Mouse (Mus musculus) heart, embryonic 16.5 days (tissue): ENCODE results near the gene Syt14. TPM values are rescaled to one million over a fixed set of nuclear protein-coding genes. Genes with fewer than 3 reads are reported as not detected.

Experiments
- ATAC-seq: fragments of 200-750 bp; cut with Nextera tagmentation; replicated peaks from 2 replicates; pipeline ENCODE4 v1.8.0; 2017; ENCODE audit warnings: moderate number of reproducible peaks; ENCODE audit not compliant: insufficient read depth, low FRiP score; ENCODE audit errors: extremely low read depth
- H3K27ac ChIP-seq: fragments of 300-500 bp; sonication (generic); 2 replicates; pipeline ENCODE4 v1.5.1; 2014; ENCODE audit warnings: mild to moderate bottlenecking, low read length, control low read depth, moderate library complexity
- H3K27me3 ChIP-seq: fragments of 300-500 bp; sonication (generic); 2 replicates; pipeline ENCODE4 v1.6.1; 2014; ENCODE audit warnings: low read length, mixed read lengths; ENCODE audit not compliant: control insufficient read depth, insufficient read depth
- H3K36me3 ChIP-seq: fragments of 300-500 bp; sonication (generic); 2 replicates; pipeline ENCODE4 v1.6.1; 2014; ENCODE audit not compliant: control insufficient read depth, insufficient read depth
- H3K4me1 ChIP-seq: fragments of 300-500 bp; sonication (generic); 2 replicates; pipeline ENCODE4 v1.6.1; 2014; ENCODE audit warnings: low read length, mixed read lengths; ENCODE audit not compliant: control insufficient read depth, insufficient read depth
- H3K4me2 ChIP-seq: fragments of 300-500 bp; sonication (generic); 2 replicates; pipeline ENCODE4 v1.6.1; 2014; ENCODE audit warnings: low read depth, mild to moderate bottlenecking, control low read depth, low read length
- H3K4me3 ChIP-seq: fragments of 300-500 bp; sonication (generic); 2 replicates; pipeline ENCODE4 v1.5.1; 2014; ENCODE audit warnings: mild to moderate bottlenecking, control low read depth, low read length
- H3K9ac ChIP-seq: fragments of 300-500 bp; sonication (generic); 2 replicates; pipeline ENCODE4 v1.6.1; 2014; ENCODE audit warnings: low read length, control low read depth
- H3K9me3 ChIP-seq: fragments of 300-500 bp; sonication (generic); replicated peaks from 2 replicates; pipeline ENCODE4 v1.6.1; 2016; ENCODE audit warnings: low read length; ENCODE audit not compliant: control insufficient read depth
- WGBS: fragments of 180-500 bp; shearing (Covaris S2); extraction: QIAGEN DNeasy Blood & Tissue Kit; methylation state at CpG from one replicate; pipeline ENCODE4 v1.1.7; 2014; 5-methylcytosine and 5-hydroxymethylcytosine counted together
- polyA plus RNA-seq: library from polyadenylated mRNA; unstranded; fragments of >200 nt; fragmentation: Nextera tagmentation; extraction: Ambion mirVana; gene quantifications from 2 replicates; pipeline ENCODE4 v1.2.1, GENCODE M21; 2015

Gene Syt14
- polyA plus RNA-seq, 1 experiment from 2014 or later = 0.24 TPM

DNA sequence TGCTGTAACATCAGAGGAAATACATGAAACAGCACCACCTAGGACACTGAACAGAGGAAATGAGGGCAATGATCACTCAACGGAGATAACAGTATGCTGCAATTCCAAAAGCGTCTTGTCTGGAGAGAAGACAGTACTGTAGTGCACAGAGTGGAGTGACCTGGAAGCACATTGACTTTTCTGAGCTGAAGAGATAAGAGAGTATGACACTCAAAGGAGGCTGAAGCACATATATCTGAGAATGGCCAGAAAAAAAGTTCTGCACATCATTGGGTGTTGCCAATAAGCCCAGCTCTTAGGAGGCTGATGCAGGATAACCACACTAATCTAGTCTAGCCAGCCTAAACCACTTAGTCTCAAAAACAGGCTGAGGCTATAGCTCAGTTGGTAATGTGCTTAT lies 34.0 kb downstream of the Syt14 start:
- Histone ChIP-seq H3K4me3 (no peak overlapping the region), H3K27ac (no peak overlapping the region), H3K4me2 (no peak overlapping the region), H3K4me1 (no peaks in the 10 kb centered on the region), H3K27me3 (no peaks in the 10 kb centered on the region), H3K9me3 (no peaks in the 10 kb centered on the region), H3K36me3 (no peaks in the 10 kb centered on the region), H3K9ac (no peak overlapping the region)
- no peak for ATAC-seq
- WGBS = 64% methylated on average over 2 of the region's 2 CpGs

DNA sequence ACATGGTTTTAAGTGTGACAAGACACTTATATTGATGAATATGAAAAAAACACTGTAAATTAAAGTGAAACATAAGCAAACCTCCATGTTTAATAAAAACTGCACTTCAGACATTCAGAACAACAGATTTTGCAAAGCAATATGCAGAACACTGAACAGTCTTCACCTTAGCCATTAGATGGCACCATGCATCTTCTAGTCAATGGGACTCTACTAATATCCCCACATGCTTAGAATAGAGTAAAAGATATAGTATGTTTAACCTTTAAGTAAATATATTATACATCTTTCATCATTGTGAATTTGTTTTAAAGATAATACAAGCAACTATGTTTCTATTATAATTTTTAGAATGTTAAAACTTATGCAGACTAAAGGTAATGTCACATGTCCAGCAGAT lies 34.7 kb downstream of the Syt14 start:
- Histone ChIP-seq H3K4me2 (no peak overlapping the region), H3K27me3 (no peaks in the 10 kb centered on the region), H3K4me1 (no peaks in the 10 kb centered on the region), H3K9ac (no peak overlapping the region), H3K27ac (no peak overlapping the region), H3K9me3 (no peaks in the 10 kb centered on the region), H3K36me3 (no peaks in the 10 kb centered on the region), H3K4me3 (no peak overlapping the region)
- no peak for ATAC-seq

- Histone ChIP-seq H3K9me3 (no peaks in the 10 kb centered on the region), H3K36me3 (no peaks in the 10 kb centered on the region), H3K9ac (no peak overlapping the region), H3K4me2 (no peak overlapping the region), H3K27ac (no peak overlapping the region), H3K27me3 (no peaks in the 10 kb centered on the region), H3K4me1 (no peaks in the 10 kb centered on the region), H3K4me3 (no peak overlapping the region)
- ATAC-seq = no peak
- WGBS = 51% methylated on average over 2 of the region's 2 CpGs
These were observed 41.2 kb downstream of the Syt14 start for GRCm38 (mm10) chr1:192994179-192994873.

DNA sequence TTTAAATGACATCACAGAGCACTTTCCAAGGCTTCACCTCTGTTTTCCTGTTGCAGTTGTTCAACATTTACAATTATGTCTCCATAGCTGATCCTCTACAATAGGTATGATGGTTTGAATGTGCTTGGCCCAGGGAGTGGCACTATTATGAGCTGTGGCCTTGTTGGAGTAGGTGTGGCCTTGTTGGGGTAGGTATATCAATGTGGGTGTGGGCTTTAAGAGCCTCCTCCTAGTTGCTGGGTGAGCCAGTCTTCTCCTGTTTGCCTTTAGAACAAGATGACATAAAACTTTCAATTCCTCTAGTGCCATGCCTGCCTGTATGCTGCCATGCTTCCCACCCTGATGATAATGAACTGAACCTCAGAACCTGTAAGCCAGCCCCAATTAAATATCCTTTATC lies 42.1 kb downstream of the Syt14 start:
- no peak overlapping the region for H3K4me3 ChIP-seq
- H3K27ac ChIP-seq = no peak overlapping the region
- H3K9me3 ChIP-seq = no peaks in the 10 kb centered on the region
- no peak for ATAC-seq
- no peaks in the 10 kb centered on the region for H3K36me3 ChIP-seq
- H3K4me1 ChIP-seq = no peaks in the 10 kb centered on the region
- no peak overlapping the region for H3K4me2 ChIP-seq
- no peak overlapping the region for H3K9ac ChIP-seq
- no peaks in the 10 kb centered on the region for H3K27me3 ChIP-seq

- no peaks in the 10 kb centered on the region for H3K9me3 ChIP-seq
- H3K36me3 ChIP-seq = no peaks in the 10 kb centered on the region
- H3K4me3 ChIP-seq = no peak overlapping the region
- no peaks in the 10 kb centered on the region for H3K27me3 ChIP-seq
- H3K9ac ChIP-seq = no peak overlapping the region
- no peaks in the 10 kb centered on the region for H3K4me1 ChIP-seq
- no peak for ATAC-seq
- 79% methylated on average over 3 of the region's 3 CpGs for WGBS
- H3K27ac ChIP-seq = no peak overlapping the region
- H3K4me2 ChIP-seq = no peak overlapping the region
These were observed 48.4 kb downstream of the Syt14 start for GRCm38 (mm10) chr1:192987203-192987602.

DNA sequence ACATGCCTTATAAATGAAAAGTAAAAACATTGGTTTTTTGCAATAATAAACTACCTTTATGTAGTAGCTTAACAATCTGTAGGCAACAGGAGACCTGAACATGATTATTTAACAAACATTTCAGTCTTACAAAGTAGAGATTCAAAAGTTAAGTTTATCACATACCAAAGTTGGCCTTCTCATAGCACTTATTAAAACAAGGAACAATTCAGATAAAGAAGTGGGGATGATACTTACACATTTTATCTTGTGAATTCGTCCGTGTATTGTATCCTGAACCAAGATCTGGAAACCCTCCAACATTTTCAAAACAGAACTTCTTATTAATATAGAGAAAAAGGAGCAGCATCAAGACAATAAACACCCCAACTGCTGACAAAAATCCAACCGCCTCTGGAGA lies 49.1 kb downstream of the Syt14 start:
- no peak for ATAC-seq
- H3K4me2 ChIP-seq = no peak overlapping the region
- no peaks in the 10 kb centered on the region for H3K27me3 ChIP-seq
- WGBS = 54% methylated on average over 3 of the region's 3 CpGs
- no peaks in the 10 kb centered on the region for H3K4me1 ChIP-seq
- no peaks in the 10 kb centered on the region for H3K36me3 ChIP-seq
- no peak overlapping the region for H3K9ac ChIP-seq
- H3K4me3 ChIP-seq = no peak overlapping the region
- no peaks in the 10 kb centered on the region for H3K9me3 ChIP-seq
- H3K27ac ChIP-seq = no peak overlapping the region

DNA sequence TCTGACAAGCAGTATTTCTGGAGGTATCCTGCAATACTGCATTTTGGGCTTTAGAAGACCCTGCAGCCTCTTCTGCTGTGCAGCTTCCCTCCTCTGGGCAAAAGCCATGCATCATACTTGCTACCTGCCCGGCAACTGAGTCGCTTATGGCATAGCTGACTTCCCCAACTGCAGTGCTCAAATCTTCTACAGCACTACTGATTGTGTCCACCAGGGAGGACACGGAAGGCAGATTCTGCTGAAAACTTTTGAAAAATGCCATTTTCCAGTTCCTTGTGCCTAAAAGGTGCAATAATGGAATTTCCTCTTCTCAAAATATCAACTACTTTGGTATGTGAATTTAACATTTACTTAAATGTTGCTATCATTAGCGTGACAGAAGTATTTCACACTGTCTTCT lies 51.2 kb downstream of the Syt14 start:
- Histone ChIP-seq H3K36me3 (no peaks in the 10 kb centered on the region), H3K9me3 (no peaks in the 10 kb centered on the region), H3K27me3 (no peaks in the 10 kb centered on the region), H3K4me1 (no peaks in the 10 kb centered on the region), H3K4me2 (no peak overlapping the region), H3K27ac (no peak overlapping the region), H3K4me3 (no peak overlapping the region), H3K9ac (no peak overlapping the region)
- WGBS = 75% methylated on average over 4 of the region's 4 CpGs
- ATAC-seq = no peak

DNA sequence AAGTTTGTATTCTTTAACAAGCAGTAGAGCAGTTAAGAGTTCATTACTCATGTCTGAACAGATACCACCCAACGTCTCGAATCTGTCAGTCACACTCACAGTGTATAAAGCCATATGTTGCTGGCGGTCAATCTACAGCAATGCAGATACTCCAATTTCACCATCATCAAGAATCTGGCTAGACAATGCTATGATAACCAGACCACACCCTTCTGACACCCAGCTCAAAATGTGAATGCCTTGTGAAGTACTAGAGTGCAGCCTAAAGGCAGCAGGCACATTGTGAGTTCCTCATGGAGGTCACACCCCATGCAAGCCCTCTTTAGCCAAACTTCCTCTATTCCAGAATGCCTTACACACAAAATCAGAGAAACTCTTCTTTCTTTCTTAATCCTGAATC lies 53.9 kb downstream of the Syt14 start:
- Histone ChIP-seq H3K36me3 (no peaks in the 10 kb centered on the region), H3K27ac (no peak overlapping the region), H3K27me3 (no peaks in the 10 kb centered on the region), H3K9me3 (no peaks in the 10 kb centered on the region), H3K4me3 (no peak overlapping the region), H3K4me1 (no peaks in the 10 kb centered on the region), H3K4me2 (no peak overlapping the region), H3K9ac (no peak overlapping the region)
- 86% methylated on average over 3 of the region's 3 CpGs for WGBS
- ATAC-seq = no peak

GRCm38 (mm10) chr1:192981120-192981519 lies 54.5 kb downstream of the Syt14 start:
- Histone ChIP-seq H3K9me3 (no peaks in the 10 kb centered on the region), H3K4me2 (no peak overlapping the region), H3K27ac (no peak overlapping the region), H3K4me3 (no peak overlapping the region), H3K9ac (no peak overlapping the region), H3K36me3 (no peaks in the 10 kb centered on the region), H3K27me3 (no peaks in the 10 kb centered on the region), H3K4me1 (no peaks in the 10 kb centered on the region)
- ATAC-seq = no peak
- WGBS = 65% methylated on average over 1 of the region's 1 CpGs
